ENCODE assay signal across 32 mouse cellular contexts in genomic region chr14:48594334-48594733, GRCm38 (mm10).
"Had no signal": no experiment of that assay in that cellular context is flagged by ENCODE, and none has a peak within 500 bp of the region (broad histone marks: within the 10 kb centered on the region; RNA-seq: fewer than 3 reads in every experiment).

No protein-coding gene starts in this region.

- ATAC-seq: liver, embryonic 12.5 days; liver, postnatal 0 days; lung, postnatal 0 days had no signal

- H3K9ac ChIP-seq: limb, embryonic 12.5 days; limb, embryonic 13.5 days; limb, embryonic 15.5 days; liver, embryonic 12.5 days; liver, embryonic 13.5 days; liver, embryonic 14.5 days; liver, embryonic 15.5 days; liver, postnatal 0 days; lung, embryonic 14.5 days; lung, embryonic 15.5 days; midbrain, embryonic 12.5 days; midbrain, embryonic 13.5 days; midbrain, embryonic 15.5 days; neural tube, embryonic 12.5 days; neural tube, embryonic 13.5 days had no signal

- H3K9me3 ChIP-seq: limb, embryonic 10.5 days; limb, embryonic 12.5 days; limb, embryonic 13.5 days; limb, embryonic 15.5 days; liver, embryonic 12.5 days; liver, embryonic 13.5 days; liver, embryonic 15.5 days; lung, embryonic 15.5 days; midbrain, embryonic 10.5 days; midbrain, embryonic 12.5 days; midbrain, embryonic 13.5 days; midbrain, embryonic 15.5 days; neural tube, embryonic 12.5 days; neural tube, embryonic 13.5 days had no signal

- H3K36me3 ChIP-seq: limb, embryonic 10.5 days; limb, embryonic 12.5 days; limb, embryonic 13.5 days; limb, embryonic 15.5 days; liver, embryonic 12.5 days; liver, embryonic 13.5 days; liver, embryonic 15.5 days; lung, embryonic 15.5 days; midbrain, embryonic 10.5 days; midbrain, embryonic 12.5 days; midbrain, embryonic 13.5 days; midbrain, embryonic 15.5 days; neural tube, embryonic 12.5 days; neural tube, embryonic 13.5 days had no signal

- H3K4me1 ChIP-seq: limb, embryonic 15.5 days; liver, embryonic 13.5 days; liver, embryonic 15.5 days; lung, embryonic 15.5 days; megakaryocyte, embryonic 14.5 days had no signal

- H3K27me3 ChIP-seq: limb, embryonic 12.5 days; limb, embryonic 13.5 days; limb, embryonic 15.5 days; liver, embryonic 13.5 days; liver, embryonic 15.5 days; megakaryocyte, embryonic 14.5 days; midbrain, embryonic 13.5 days; midbrain, embryonic 15.5 days; neural tube, embryonic 12.5 days had no signal

- DNase-seq: left cerebral cortex, postnatal 4 days; liver; liver, embryonic 13.5 days; liver, postnatal 0 days; lung, adult 18-20 months; lung, adult 2 months; lung, embryonic 14.5 days; lung, postnatal 10 days; lung, postnatal 14 days; lung, postnatal 36 days; lung, postnatal 4 days; midbrain, embryonic 14.5 days had no signal

- H3K4me2 ChIP-seq: limb, embryonic 12.5 days; limb, embryonic 13.5 days; limb, embryonic 15.5 days; liver, embryonic 11.5 days; liver, embryonic 12.5 days; liver, embryonic 13.5 days; liver, embryonic 15.5 days; lung, embryonic 14.5 days; lung, embryonic 15.5 days; midbrain, embryonic 11.5 days; midbrain, embryonic 12.5 days; midbrain, embryonic 13.5 days; midbrain, embryonic 15.5 days; neural tube, embryonic 12.5 days; neural tube, embryonic 13.5 days had no signal

- H3K4me3 ChIP-seq: limb, embryonic 10.5 days; limb, embryonic 12.5 days; limb, embryonic 13.5 days; limb, embryonic 15.5 days; liver, embryonic 12.5 days; liver, embryonic 13.5 days; liver, embryonic 15.5 days; lung, embryonic 15.5 days; megakaryocyte, embryonic 14.5 days; midbrain, embryonic 10.5 days; midbrain, embryonic 12.5 days; midbrain, embryonic 13.5 days; midbrain, embryonic 15.5 days; myocyte; neural tube, embryonic 12.5 days; neural tube, embryonic 13.5 days had no signal

- H3K27ac ChIP-seq: limb, embryonic 10.5 days; limb, embryonic 12.5 days; limb, embryonic 13.5 days; limb, embryonic 15.5 days; liver, embryonic 12.5 days; liver, embryonic 13.5 days; liver, embryonic 14.5 days; liver, embryonic 15.5 days; lung, embryonic 15.5 days; macrophage; midbrain, embryonic 15.5 days; neural tube, embryonic 12.5 days had no signal
